Mouse (Mus musculus) cerebellum, adult 2 months (tissue): ENCODE data around the gene Cep78.

Experiments used
- CTCF ChIP-seq: fragments of 200-500 bp; IDR thresholded peaks from 2 replicates; pipeline ENCODE4 v1.5.1; 2011; ENCODE audit warnings: low read depth, mild to moderate bottlenecking, control low read depth, low read length, moderate library complexity, borderline replicate concordance; ENCODE audit not compliant: insufficient read depth
- POLR2A ChIP-seq: fragments of 200-500 bp; IDR thresholded peaks from 2 replicates; pipeline ENCODE4 v1.6.1; 2011; ENCODE audit warnings: low read length, control low read depth, borderline replicate concordance; ENCODE audit not compliant: insufficient read depth

GRCm38 (mm10) chr19:15984449-15985171, at the start of gene Cep78:
- TF ChIP-seq POLR2A (peak; percentile 98), CTCF (no peak; the same call in 1 of the 2 replicates)
